Mouse (Mus musculus): ENCODE data around the gene Gm5108. TPM values are rescaled to one million over a fixed set of nuclear protein-coding genes. Genes with fewer than 3 reads are reported as not detected.

Gm5108 gene
- total RNA-seq, 4 experiments from 2014 or later: not detected

Other genes with a start within 250 kb of the Gm5108 start
- gene Atp8a1, start 94.2 kb upstream of the Gm5108 start, total RNA-seq (2022): 10 to 100 TPM; 16.0 to 32.1 (median 23.2) TPM
- not detected for gene Gm21905, start 4.8 kb downstream of the Gm5108 start, total RNA-seq (2022)
- gene Grxcr1, start 90.2 kb downstream of the Gm5108 start, total RNA-seq (2022): not detected